Mouse (Mus musculus) intestine, postnatal 0 days (tissue): ENCODE data around the gene Trim24. TPM values are rescaled to one million over a fixed set of nuclear protein-coding genes. Genes with fewer than 3 reads are reported as not detected.
A peak's percentile ranks its signal among the peaks of the same experiment; 100 is the strongest.

Experiments used
- ATAC-seq: fragments of 200-750 bp; cut with Nextera tagmentation; 2 replicates; pipeline ENCODE4 v1.8.0; 2017; ENCODE audit warnings: mild to moderate bottlenecking, moderate TSS enrichment, moderate library complexity
- H3K27ac ChIP-seq: fragments of 300-500 bp; sonication (generic); 2 replicates; pipeline ENCODE4 v1.5.1; 2014; ENCODE audit warnings: mild to moderate bottlenecking, low read depth, low read length, moderate library complexity
- H3K27me3 ChIP-seq: fragments of 300-500 bp; sonication (generic); replicated peaks from 2 replicates; pipeline ENCODE4 v1.6.1; 2014; ENCODE audit warnings: low read length, mixed read lengths; ENCODE audit not compliant: control insufficient read depth, insufficient read depth
- H3K36me3 ChIP-seq: fragments of 300-500 bp; sonication (generic); 2 replicates; pipeline ENCODE4 v1.6.1; 2014; ENCODE audit warnings: mild to moderate bottlenecking, moderate library complexity; ENCODE audit not compliant: control insufficient read depth, insufficient read depth
- H3K4me1 ChIP-seq: fragments of 300-500 bp; sonication (generic); replicated peaks from 2 replicates; pipeline ENCODE4 v1.6.1; 2014; ENCODE audit warnings: antibody characterized with exemption, low read length, mixed read lengths; ENCODE audit not compliant: control insufficient read depth, insufficient read depth
- H3K4me2 ChIP-seq: fragments of 300-500 bp; sonication (generic); replicated peaks from 2 replicates; pipeline ENCODE4 v1.6.1; 2014; ENCODE audit warnings: low read depth, mild to moderate bottlenecking, moderate library complexity
- H3K4me3 ChIP-seq: fragments of 300-500 bp; sonication (generic); 2 replicates; pipeline ENCODE4 v1.5.1; 2014; ENCODE audit warnings: low read depth, low read length
- H3K9ac ChIP-seq: fragments of 300-500 bp; sonication (generic); 2 replicates; pipeline ENCODE4 v1.6.1; 2014; ENCODE audit warnings: mild to moderate bottlenecking, low read depth, low read length
- H3K9me3 ChIP-seq: fragments of 300-500 bp; sonication (generic); 2 replicates; pipeline ENCODE4 v1.6.1; 2016; ENCODE audit warnings: mixed run types; ENCODE audit not compliant: control insufficient read depth
- CTCF ChIP-seq: sonication (generic); IDR thresholded peaks from 2 replicates; pipeline ENCODE4 v1.5.1; 2016; ENCODE audit warnings: low read depth, mild to moderate bottlenecking, control low read depth, antibody characterized with exemption, moderate library complexity
- WGBS: fragments of 180-500 bp; shearing (Covaris S2); extraction: QIAGEN DNeasy Blood & Tissue Kit; methylation state at CpG from one replicate; pipeline ENCODE4 v1.1.7; 2014; 5-methylcytosine and 5-hydroxymethylcytosine counted together
- polyA plus RNA-seq: library from polyadenylated mRNA; unstranded; fragments of >200 nt; fragmentation: Nextera tagmentation; extraction: Ambion mirVana; gene quantifications from 2 replicates; pipeline ENCODE4 v1.2.1, GENCODE M21; 2015

Gene Trim24
- polyA plus RNA-seq, 1 experiment from 2014 or later, result 5.3 TPM

GRCm38 (mm10) chr6:37925104-37925503, 54.5 kb downstream of the Trim24 start:
- Histone ChIP-seq H3K4me2 (no peak overlapping the region), H3K9ac (no peak overlapping the region), H3K27me3 (no peaks in the 10 kb centered on the region), H3K9me3 (no peaks in the 10 kb centered on the region), H3K4me1 (no peaks in the 10 kb centered on the region), H3K27ac (no peak overlapping the region), H3K36me3 (peaks cover 22% of the 10 kb centered on the region; the same call in 1 of the 2 replicates), H3K4me3 (no peak overlapping the region)
- TF ChIP-seq CTCF, result no peak
- ATAC-seq, result no peak
- 41% methylated on average over 1 of the region's 1 CpGs for WGBS

GRCm38 (mm10) chr6:37926751-37927150, 56.1 kb downstream of the Trim24 start:
- ATAC-seq, result no peak
- Histone ChIP-seq H3K4me3 (no peak overlapping the region), H3K4me2 (no peak overlapping the region), H3K4me1 (no peaks in the 10 kb centered on the region), H3K27me3 (no peaks in the 10 kb centered on the region), H3K36me3 (peaks cover 29% of the 10 kb centered on the region), H3K9ac (no peak overlapping the region), H3K9me3 (no peaks in the 10 kb centered on the region), H3K27ac (no peak overlapping the region)
- TF ChIP-seq CTCF, result no peak
- WGBS, result 90% methylated on average over 1 of the region's 1 CpGs

- H3K36me3 ChIP-seq, result peaks cover 11% of the 10 kb centered on the region
- H3K4me3 ChIP-seq, result no peak overlapping the region
- H3K9ac ChIP-seq, result no peak overlapping the region
- TF ChIP-seq CTCF, result no peak
- no peak overlapping the region for H3K27ac ChIP-seq
- H3K4me2 ChIP-seq, result no peak overlapping the region
- WGBS, result 78% methylated on average over 6 of the region's 6 CpGs
- no peaks in the 10 kb centered on the region for H3K27me3 ChIP-seq
- H3K4me1 ChIP-seq, result no peaks in the 10 kb centered on the region
- H3K9me3 ChIP-seq, result no peaks in the 10 kb centered on the region
- ATAC-seq, result no peak
Measured at GRCm38 (mm10) chr6:37936498-37936897, 65.9 kb downstream of the Trim24 start.

- Histone ChIP-seq H3K27ac (no peak overlapping the region), H3K4me1 (no peaks in the 10 kb centered on the region), H3K9me3 (no peaks in the 10 kb centered on the region), H3K27me3 (no peaks in the 10 kb centered on the region), H3K36me3 (peaks cover 45% of the 10 kb centered on the region), H3K9ac (no peak overlapping the region), H3K4me2 (no peak overlapping the region), H3K4me3 (no peak overlapping the region)
- no peak for ATAC-seq
- 83% methylated on average over 6 of the region's 6 CpGs for whole genome bisulfite sequencing
- TF ChIP-seq CTCF, result no peak
Measured at GRCm38 (mm10) chr6:37951306-37951705, 80.7 kb downstream of the Trim24 start.

GRCm38 (mm10) chr6:37967386-37967785, 96.8 kb downstream of the Trim24 start:
- H3K36me3 ChIP-seq, result peaks cover 46% of the 10 kb centered on the region
- ATAC-seq, result no peak
- 83% methylated on average over 4 of the region's 4 CpGs for WGBS
- no peaks in the 10 kb centered on the region for H3K9me3 ChIP-seq
- no peak overlapping the region for H3K27ac ChIP-seq
- no peak for TF ChIP-seq CTCF
- H3K9ac ChIP-seq, result no peak overlapping the region
- H3K4me2 ChIP-seq, result no peak overlapping the region
- H3K4me1 ChIP-seq, result no peaks in the 10 kb centered on the region
- H3K27me3 ChIP-seq, result no peaks in the 10 kb centered on the region
- H3K4me3 ChIP-seq, result no peak overlapping the region

GRCm38 (mm10) chr6:38007459-38007858, 136.8 kb downstream of the Trim24 start:
- Histone ChIP-seq H3K9ac (no peak overlapping the region), H3K4me1 (no peaks in the 10 kb centered on the region), H3K4me2 (no peak overlapping the region), H3K27ac (no peak overlapping the region), H3K9me3 (no peaks in the 10 kb centered on the region), H3K27me3 (no peaks in the 10 kb centered on the region), H3K4me3 (no peak overlapping the region), H3K36me3 (no peaks in the 10 kb centered on the region)
- WGBS, result 12% methylated on average over 6 of the region's 6 CpGs
- peak; percentile 25; the same call in 1 of the 2 replicates for ATAC-seq
- peak; percentile 87 for TF ChIP-seq CTCF

- H3K27me3 ChIP-seq, result no peaks in the 10 kb centered on the region
- TF ChIP-seq CTCF, result no peak
- H3K36me3 ChIP-seq, result no peaks in the 10 kb centered on the region
- H3K27ac ChIP-seq, result no peak overlapping the region
- H3K4me2 ChIP-seq, result no peak overlapping the region
- H3K9me3 ChIP-seq, result no peaks in the 10 kb centered on the region
- H3K4me1 ChIP-seq, result no peaks in the 10 kb centered on the region
- ATAC-seq, result no peak
- 87% methylated on average over 2 of the region's 2 CpGs for WGBS
- H3K9ac ChIP-seq, result no peak overlapping the region
- H3K4me3 ChIP-seq, result no peak overlapping the region
Measured at GRCm38 (mm10) chr6:38012829-38013228, 142.2 kb downstream of the Trim24 start.

Other genes with a start within 250 kb of the Trim24 start
- 0.68 and 0.94 TPM in 2 replicates for gene Svopl, start 176.2 kb downstream of the Trim24 start, polyA plus RNA-seq
- not detected in 2 replicates for gene Tmem213, start 238.4 kb downstream of the Trim24 start, polyA plus RNA-seq